In the genomic region with DNA sequence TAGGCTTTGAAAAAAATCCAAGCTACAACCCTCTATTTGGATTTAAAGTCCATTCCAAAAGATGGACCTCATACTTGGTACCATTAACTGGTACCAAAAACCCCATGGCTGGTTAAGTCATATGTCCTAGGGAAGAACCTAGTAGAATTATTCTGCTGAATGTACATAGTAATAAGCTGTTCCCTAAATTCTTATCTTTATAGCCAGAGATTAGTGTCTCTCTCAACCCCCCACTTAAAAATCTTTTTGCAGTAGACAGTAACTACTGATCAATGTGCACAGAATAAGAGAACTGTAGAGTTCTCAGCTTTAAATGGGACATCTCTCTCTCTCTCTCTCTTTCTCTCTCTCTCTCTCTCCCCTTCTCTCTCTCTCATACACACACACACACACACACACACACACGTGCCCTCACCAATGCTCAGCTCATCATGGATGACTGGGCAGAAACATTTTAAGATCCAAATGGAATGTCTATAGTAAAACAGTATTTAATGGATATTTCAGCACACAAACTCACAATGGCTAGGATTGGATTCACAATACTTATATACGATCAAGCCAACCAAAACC, we compare ENCODE assay signal across 23 mouse cellular contexts.
"Had no signal": no experiment of that assay in that cellular context is flagged by ENCODE, and none has a peak within 500 bp of the region (broad histone marks: within the 10 kb centered on the region; RNA-seq: fewer than 3 reads in every experiment).

No protein-coding gene starts in this region.

- DNase-seq: gastrocnemius, postnatal 10 days; gastrocnemius, postnatal 25 days; heart, adult 18-20 months; heart, postnatal 10 days; kidney, adult 18-20 months; kidney, adult 8-10 months; kidney, postnatal 14 days; kidney, postnatal 36 days; layer of hippocampus, adult 9-11 months; layer of hippocampus, postnatal 36 days; left cerebral cortex, postnatal 4 days; lung, adult 18-20 months had no signal

- H3K4me1 ChIP-seq: heart, embryonic 10.5 days; heart, embryonic 12.5 days; hindbrain, embryonic 13.5 days; hindbrain, embryonic 15.5 days; kidney, embryonic 15.5 days; limb, embryonic 13.5 days; limb, embryonic 15.5 days had no signal

- H3K27me3 ChIP-seq: heart, embryonic 12.5 days; hindbrain, embryonic 13.5 days; hindbrain, embryonic 15.5 days; kidney, embryonic 15.5 days; limb, embryonic 13.5 days; limb, embryonic 15.5 days; liver, embryonic 12.5 days had no signal

- H3K4me3 ChIP-seq: heart, embryonic 10.5 days; heart, embryonic 12.5 days; hindbrain, embryonic 13.5 days; hindbrain, embryonic 15.5 days; kidney, embryonic 15.5 days; limb, embryonic 13.5 days; limb, embryonic 15.5 days; liver, embryonic 12.5 days had no signal

- H3K36me3 ChIP-seq: heart, embryonic 10.5 days; heart, embryonic 12.5 days; hindbrain, embryonic 13.5 days; hindbrain, embryonic 15.5 days; kidney, embryonic 15.5 days; limb, embryonic 13.5 days; limb, embryonic 15.5 days; liver, embryonic 12.5 days had no signal

- H3K9ac ChIP-seq: heart, embryonic 12.5 days; hindbrain, embryonic 13.5 days; hindbrain, embryonic 15.5 days; kidney, embryonic 15.5 days; limb, embryonic 13.5 days; limb, embryonic 15.5 days; liver, embryonic 12.5 days; liver, embryonic 14.5 days had no signal

- H3K27ac ChIP-seq: heart, embryonic 10.5 days; hindbrain, embryonic 13.5 days; hindbrain, embryonic 15.5 days; hindbrain, postnatal 0 days; kidney, embryonic 15.5 days; kidney, postnatal 0 days; limb, embryonic 13.5 days; limb, embryonic 15.5 days; liver, embryonic 12.5 days; liver, embryonic 14.5 days had no signal

- H3K9me3 ChIP-seq: heart, embryonic 10.5 days; heart, embryonic 12.5 days; hindbrain, embryonic 13.5 days; hindbrain, embryonic 15.5 days; kidney, embryonic 15.5 days; limb, embryonic 13.5 days; limb, embryonic 15.5 days; liver, embryonic 12.5 days had no signal
